Mouse (Mus musculus): ENCODE measurements around the gene Pacsin1. TPM values are rescaled to one million over a fixed set of nuclear protein-coding genes. Genes with fewer than 3 reads are reported as not detected.
"Not testable (repeated sequence)": the region's sequence is repeated elsewhere in the genome, so short reads cannot be mapped to it uniquely, and the experiment has no call there.

Pacsin1 gene
- polyA plus RNA-seq, 2 experiments: 2.4 to 4.5 TPM

- no peak overlapping the region for H3K9ac ChIP-seq (ENCODE audit: low read depth, low read length, severe bottlenecking)
- DNase-seq (ENCODE audit: low spot score) (no peak), ATAC-seq (ENCODE audit: low FRiP score, low read depth) (no peak)
- 76% methylated on average over 20 of the region's 20 CpGs for WGBS
- H3K4me3 ChIP-seq (replicated peaks; ENCODE audit: low read length): no peak overlapping the region
- H3K27ac ChIP-seq (replicated peaks; ENCODE audit: low read depth, low read length): no peak overlapping the region
- no peaks in the 10 kb centered on the region for H3K9me3 ChIP-seq (ENCODE audit: control insufficient read depth, low read length)
- H3K36me3 ChIP-seq (ENCODE audit: control insufficient read depth, insufficient read depth, low read length): 0 out of 2 replicates have a peak, but pooled peaks cover under 1% of the 10 kb centered on the region
- no peaks in the 10 kb centered on the region for H3K27me3 ChIP-seq (ENCODE audit: control insufficient read depth, insufficient read depth, low read length)
- peaks cover 6% of the 10 kb centered on the region for H3K4me1 ChIP-seq (ENCODE audit: control insufficient read depth, insufficient read depth, low read length)
- no peak overlapping the region for H3K4me2 ChIP-seq (replicated peaks; ENCODE audit: low read depth, low read length, severe bottlenecking)
- TF ChIP-seq POLR2A (IDR thresholded peaks at IDR 0.05; ENCODE audit: borderline replicate concordance, extremely low read depth, insufficient read depth, insufficient read length): no peak
Measured at GRCm38 (mm10) chr17:27638921-27639332, 16.4 kb upstream of the Pacsin1 start.

- not testable (repeated sequence) for H3K4me3 ChIP-seq (replicated peaks; ENCODE audit: low read length); H3K9ac ChIP-seq (ENCODE audit: low read depth, low read length, severe bottlenecking); H3K27ac ChIP-seq (replicated peaks; ENCODE audit: low read depth, low read length); H3K36me3 ChIP-seq (ENCODE audit: control insufficient read depth, insufficient read depth, low read length); DNase-seq (ENCODE audit: low spot score); H3K27me3 ChIP-seq (ENCODE audit: control insufficient read depth, insufficient read depth, low read length); H3K9me3 ChIP-seq (ENCODE audit: control insufficient read depth, low read length); H3K4me1 ChIP-seq (ENCODE audit: control insufficient read depth, insufficient read depth, low read length); H3K4me2 ChIP-seq (replicated peaks; ENCODE audit: low read depth, low read length, severe bottlenecking); ATAC-seq (ENCODE audit: low FRiP score, low read depth)
- 89% methylated on average over 6 of the region's 6 CpGs for WGBS
Measured at GRCm38 (mm10) chr17:27639851-27640250, 15.5 kb upstream of the Pacsin1 start.

GRCm38 (mm10) chr17:27642491-27643062 is 12.7 kb upstream of the Pacsin1 start:
- Histone ChIP-seq H3K4me2 (replicated peaks; ENCODE audit: low read depth, low read length, severe bottlenecking) (no peak overlapping the region), H3K27ac (replicated peaks; ENCODE audit: low read depth, low read length) (no peak overlapping the region), H3K9ac (ENCODE audit: low read depth, low read length, severe bottlenecking) (peak overlapping the region; percentile 48)

GRCm38 (mm10) chr17:27643101-27643500 is 12.2 kb upstream of the Pacsin1 start:
- no peak for ATAC-seq (ENCODE audit: low FRiP score, low read depth)
- H3K9me3 ChIP-seq (ENCODE audit: control insufficient read depth, low read length): no peaks in the 10 kb centered on the region
- no peak for TF ChIP-seq POLR2A (IDR thresholded peaks at IDR 0.05; ENCODE audit: borderline replicate concordance, extremely low read depth, insufficient read depth, insufficient read length)
- H3K27ac ChIP-seq (replicated peaks; ENCODE audit: low read depth, low read length): no peak overlapping the region
- WGBS: 26% methylated on average over 6 of the region's 6 CpGs
- peaks cover 6% of the 10 kb centered on the region for H3K4me1 ChIP-seq (ENCODE audit: control insufficient read depth, insufficient read depth, low read length)
- no peak for DNase-seq (ENCODE audit: low spot score)
- no peak overlapping the region for H3K4me2 ChIP-seq (replicated peaks; ENCODE audit: low read depth, low read length, severe bottlenecking)
- H3K4me3 ChIP-seq (replicated peaks; ENCODE audit: low read length): no peak overlapping the region
- no peaks in the 10 kb centered on the region for H3K27me3 ChIP-seq (ENCODE audit: control insufficient read depth, insufficient read depth, low read length)
- H3K36me3 ChIP-seq (ENCODE audit: control insufficient read depth, insufficient read depth, low read length): no peaks in the 10 kb centered on the region
- H3K9ac ChIP-seq (ENCODE audit: low read depth, low read length, severe bottlenecking): no peak overlapping the region; the same call in 1 of the 2 replicates

More at GRCm38 (mm10) chr17:27642491-27643062, 12.7 kb upstream of the Pacsin1 start:
- no peak for TF ChIP-seq POLR2A (IDR thresholded peaks at IDR 0.05; ENCODE audit: borderline replicate concordance, extremely low read depth, insufficient read depth, insufficient read length)
- DNase-seq (ENCODE audit: low spot score) (peak; percentile 40), ATAC-seq (ENCODE audit: low FRiP score, low read depth) (peak; percentile 32; the same call in 1 of the 2 replicates)
- H3K9me3 ChIP-seq (ENCODE audit: control insufficient read depth, low read length): no peaks in the 10 kb centered on the region
- no peaks in the 10 kb centered on the region for H3K36me3 ChIP-seq (ENCODE audit: control insufficient read depth, insufficient read depth, low read length)
- no peak overlapping the region for H3K4me3 ChIP-seq (replicated peaks; ENCODE audit: low read length)
- 7% methylated on average over 12 of the region's 12 CpGs for WGBS
- peaks cover 6% of the 10 kb centered on the region for H3K4me1 ChIP-seq (ENCODE audit: control insufficient read depth, insufficient read depth, low read length)
- H3K27me3 ChIP-seq (ENCODE audit: control insufficient read depth, insufficient read depth, low read length): no peaks in the 10 kb centered on the region

- 77% methylated on average over 9 of the region's 9 CpGs for WGBS
- Histone ChIP-seq H3K4me1 (ENCODE audit: control insufficient read depth, insufficient read depth, low read length) (peaks cover 6% of the 10 kb centered on the region), H3K4me2 (replicated peaks; ENCODE audit: low read depth, low read length, severe bottlenecking) (no peak overlapping the region), H3K27me3 (ENCODE audit: control insufficient read depth, insufficient read depth, low read length) (no peaks in the 10 kb centered on the region), H3K9ac (ENCODE audit: low read depth, low read length, severe bottlenecking) (no peak overlapping the region), H3K4me3 (replicated peaks; ENCODE audit: low read length) (no peak overlapping the region), H3K27ac (replicated peaks; ENCODE audit: low read depth, low read length) (no peak overlapping the region), H3K9me3 (ENCODE audit: control insufficient read depth, low read length) (no peaks in the 10 kb centered on the region), H3K36me3 (ENCODE audit: control insufficient read depth, insufficient read depth, low read length) (no peaks in the 10 kb centered on the region)
- ATAC-seq (ENCODE audit: low FRiP score, low read depth) (no peak), DNase-seq (ENCODE audit: low spot score) (no peak)
- TF ChIP-seq POLR2A (IDR thresholded peaks at IDR 0.05; ENCODE audit: borderline replicate concordance, extremely low read depth, insufficient read depth, insufficient read length): no peak
Measured at GRCm38 (mm10) chr17:27643756-27644155, 11.6 kb upstream of the Pacsin1 start.
